Mouse (Mus musculus) intestine, embryonic 14.5 days (tissue): ENCODE results near the gene Socs2. TPM values are rescaled to one million over a fixed set of nuclear protein-coding genes. Genes with fewer than 3 reads are reported as not detected.

Experiments
- ATAC-seq: fragments of 200-750 bp; cut with Nextera tagmentation; replicated peaks from 2 replicates; pipeline ENCODE4 v1.8.0; 2017; ENCODE audit warnings: low read depth, moderate number of reproducible peaks, moderate TSS enrichment, moderate library complexity; ENCODE audit not compliant: low FRiP score, low TSS enrichment
- DNase-seq: peaks from one replicate; pipeline ENCODE4 v3.0.0-alpha.2; 2018; ENCODE audit warnings: low spot score
- H3K27ac ChIP-seq: fragments of 300-500 bp; sonication (generic); 2 replicates; pipeline ENCODE4 v1.5.1; 2014; ENCODE audit warnings: low read depth, mild to moderate bottlenecking, control low read depth
- H3K27me3 ChIP-seq: fragments of 300-500 bp; sonication (generic); replicated peaks from 2 replicates; pipeline ENCODE4 v1.6.1; 2014; ENCODE audit warnings: low read length, control low read depth; ENCODE audit not compliant: control insufficient read depth, insufficient read depth
- H3K36me3 ChIP-seq: fragments of 300-500 bp; sonication (generic); 2 replicates; pipeline ENCODE4 v1.6.1; 2014; ENCODE audit warnings: low read length, control low read depth; ENCODE audit not compliant: control insufficient read depth, insufficient read depth
- H3K4me1 ChIP-seq: fragments of 300-500 bp; sonication (generic); replicated peaks from 2 replicates; pipeline ENCODE4 v1.6.1; 2014; ENCODE audit warnings: low read length, control low read depth, mixed read lengths; ENCODE audit not compliant: control insufficient read depth, insufficient read depth
- H3K4me2 ChIP-seq: fragments of 300-500 bp; sonication (generic); 2 replicates; pipeline ENCODE4 v1.6.1; 2014; ENCODE audit warnings: low read length
- H3K4me3 ChIP-seq: fragments of 300-500 bp; sonication (generic); 2 replicates; pipeline ENCODE4 v1.5.1; 2014; ENCODE audit warnings: low read depth, low read length, control low read depth, mixed read lengths
- H3K9ac ChIP-seq: fragments of 300-500 bp; sonication (generic); 2 replicates; pipeline ENCODE4 v1.6.1; 2014; ENCODE audit warnings: mild to moderate bottlenecking, low read length
- H3K9me3 ChIP-seq: fragments of 300-500 bp; sonication (generic); 2 replicates; pipeline ENCODE4 v1.6.1; 2016; ENCODE audit warnings: low read length, control low read depth; ENCODE audit not compliant: control insufficient read depth
- WGBS: fragments of 180-500 bp; shearing (Covaris S2); extraction: QIAGEN DNeasy Blood & Tissue Kit; methylation state at CpG from one replicate; pipeline ENCODE4 v1.1.7; 2014; 5-methylcytosine and 5-hydroxymethylcytosine counted together
- polyA plus RNA-seq: library from polyadenylated mRNA; unstranded; fragments of >200 nt; fragmentation: Nextera tagmentation; extraction: Ambion mirVana; gene quantifications from 2 replicates; pipeline ENCODE4 v1.2.1, GENCODE M21; 2014

Socs2 gene
- polyA plus RNA-seq, 1 experiment from 2014 or later: 52.7 TPM

GRCm38 (mm10) chr10:95336781-95337544 is 80.0 kb downstream of the Socs2 start:
- no peak overlapping the region for H3K9ac ChIP-seq
- 13% methylated on average over 4 of the region's 4 CpGs for WGBS

More at GRCm38 (mm10) chr10:95336781-95337544, 80.0 kb downstream of the Socs2 start:
- H3K27ac ChIP-seq: no peak overlapping the region
- H3K4me2 ChIP-seq: no peak overlapping the region
- H3K9me3 ChIP-seq: no peaks in the 10 kb centered on the region
- no peaks in the 10 kb centered on the region for H3K36me3 ChIP-seq
- H3K4me3 ChIP-seq: no peak overlapping the region
- H3K27me3 ChIP-seq: no peaks in the 10 kb centered on the region
- no peak for ATAC-seq
- no peak for DNase-seq
- H3K4me1 ChIP-seq: peaks cover 8% of the 10 kb centered on the region; the same call in 1 of the 2 replicates

Other genes with a start within 250 kb of the Socs2 start
- 13.6 and 14.5 TPM in 2 replicates for gene Cradd, start 93.0 kb downstream of the Socs2 start, polyA plus RNA-seq
- gene Mrpl42, start 84.8 kb upstream of the Socs2 start, polyA plus RNA-seq: 380 and 384 TPM in 2 replicates
- gene Ube2n, start 98.0 kb upstream of the Socs2 start, polyA plus RNA-seq: 319 and 330 TPM in 2 replicates
- 71.3 and 72.7 TPM in 2 replicates for gene Nudt4, start 147.0 kb upstream of the Socs2 start, polyA plus RNA-seq